Mouse (Mus musculus) MEL (cell line): ENCODE measurements at regions not wholly inside any gene's neighbourhood (a gene's known extent, or its start where the extent isn't known, plus 50 kb on each side); places are given as distances from the start of the nearest gene placed in this dataset.

Source experiments
- CTCF ChIP-seq, 3 experiments: IDR thresholded peaks in 2 of 3; conservative IDR thresholded peaks in 1 of 3; 2 replicates each; pipeline ENCODE4 v1.5.1; 2011 to 2012; ENCODE audit warnings: low read length in 3 of 3, low read depth in 2 of 3, mild to moderate bottlenecking in 2 of 3, improper control_type of control experiment in 1 of 3, inconsistent platforms in 1 of 3, mixed read lengths in 1 of 3, moderate library complexity in 1 of 3; ENCODE audit not compliant: control insufficient read depth in 1 of 3, insufficient read depth in 1 of 3, poor library complexity in 1 of 3, severe bottlenecking in 1 of 3
- E2F4 ChIP-seq: IDR thresholded peaks from 2 replicates; pipeline ENCODE4 v1.6.1; 2011; ENCODE audit warnings: low read depth, low read length, improper control_type of control experiment, borderline replicate concordance
- HCFC1 ChIP-seq: IDR thresholded peaks from 2 replicates; pipeline ENCODE4 v1.6.1; 2012; ENCODE audit warnings: low read depth, mild to moderate bottlenecking, inconsistent platforms, low read length, improper control_type of control experiment, moderate library complexity
- MXI1 ChIP-seq: IDR thresholded peaks from 2 replicates; pipeline ENCODE4 v1.6.1; 2011; ENCODE audit warnings: mild to moderate bottlenecking, low read depth, low read length, improper control_type of control experiment
- NRF1 ChIP-seq: IDR thresholded peaks from 2 replicates; pipeline ENCODE4 v1.6.1; 2014; ENCODE audit warnings: low read depth, mild to moderate bottlenecking, inconsistent platforms, low read length, improper control_type of control experiment, moderate library complexity; ENCODE audit not compliant: poor library complexity, insufficient read depth, severe bottlenecking
- POLR2A ChIP-seq, 2 experiments: IDR thresholded peaks; 2 replicates each; pipeline ENCODE4 v1.6.1; 2011 to 2012; ENCODE audit warnings: low read length in 2 of 2, mild to moderate bottlenecking in 2 of 2, control low read depth in 1 of 2, improper control_type of control experiment in 1 of 2, low read depth in 1 of 2, moderate library complexity in 1 of 2; ENCODE audit not compliant: control insufficient read depth in 1 of 2, insufficient read depth in 1 of 2, poor library complexity in 1 of 2
- SMC3 ChIP-seq: IDR thresholded peaks from 2 replicates; pipeline ENCODE4 v1.6.1; 2011; ENCODE audit warnings: low read depth, low read length, improper control_type of control experiment
- TAL1 ChIP-seq: IDR thresholded peaks from 2 replicates; pipeline ENCODE4 v1.6.1; 2012; ENCODE audit warnings: mild to moderate bottlenecking, inconsistent platforms, low read length, moderate library complexity, mixed read lengths

GRCm38 (mm10) chr12:112253461-112253860 is 107.5 kb downstream of the Kif26a start:
- TF ChIP-seq CTCF (IDR thresholded peaks at IDR 0.05 in 2 of 3, conservative IDR thresholded peaks at IDR 0.05 in 1 of 3; ENCODE audit: control insufficient read depth in 1 of 3, insufficient read depth in 1 of 3, low read depth in 2 of 3, low read length in 3 of 3, poor library complexity in 1 of 3, severe bottlenecking in 1 of 3) (no peak), SMC3 (no peak), MXI1 (no peak), E2F4 (no peak), POLR2A (IDR thresholded peaks at IDR 0.05; ENCODE audit: control insufficient read depth in 1 of 2, insufficient read depth in 1 of 2, low read depth in 1 of 2, low read length in 2 of 2, poor library complexity in 1 of 2) (no peak), NRF1 (no peak), HCFC1 (no peak), TAL1 (no peak)
